Mouse (Mus musculus) heart, embryonic 14.5 days (tissue): ENCODE results near the gene Trim80. TPM values are rescaled to one million over a fixed set of nuclear protein-coding genes. Genes with fewer than 3 reads are reported as not detected.

Source experiments
- ATAC-seq: fragments of 200-750 bp; cut with Nextera tagmentation; 2 replicates; pipeline ENCODE4 v1.8.0; 2017; ENCODE audit warnings: low read depth, moderate TSS enrichment; ENCODE audit not compliant: insufficient number of reproducible peaks, insufficient read depth, low FRiP score
- H3K27ac ChIP-seq, 2 experiments: fragments of 200-500 bp in 1 of 2; fragments of 300-500 bp in 1 of 2; sonication (generic) in 1 of 2; replicated peaks in 1 of 2; 2 replicates each; pipeline ENCODE4 v1.5.1; 2012 to 2014; ENCODE audit warnings: low read depth in 2 of 2, low read length in 2 of 2, control low read depth in 1 of 2, mild to moderate bottlenecking in 1 of 2, mixed read lengths in 1 of 2; ENCODE audit not compliant: control insufficient read depth in 1 of 2, insufficient read depth in 1 of 2
- H3K27me3 ChIP-seq: fragments of 300-500 bp; sonication (generic); 2 replicates; pipeline ENCODE4 v1.6.1; 2014; ENCODE audit warnings: mild to moderate bottlenecking, low read length, control low read depth; ENCODE audit not compliant: control insufficient read depth, insufficient read depth
- H3K36me3 ChIP-seq: fragments of 300-500 bp; sonication (generic); 2 replicates; pipeline ENCODE4 v1.6.1; 2014; ENCODE audit warnings: mild to moderate bottlenecking, control low read depth, low read length, mixed read lengths; ENCODE audit not compliant: control insufficient read depth, insufficient read depth
- H3K4me1 ChIP-seq, 2 experiments: fragments of 200-500 bp in 1 of 2; fragments of 300-500 bp in 1 of 2; sonication (generic) in 1 of 2; 2 replicates each; pipeline ENCODE4 v1.6.1; 2012 to 2014; ENCODE audit warnings: low read length in 2 of 2, control low read depth in 1 of 2, mixed read lengths in 1 of 2; ENCODE audit not compliant: control insufficient read depth in 2 of 2, insufficient read depth in 2 of 2
- H3K4me2 ChIP-seq: fragments of 300-500 bp; sonication (generic); 2 replicates; pipeline ENCODE4 v1.6.1; 2014; ENCODE audit warnings: mild to moderate bottlenecking, low read length
- H3K4me3 ChIP-seq, 2 experiments: fragments of 200-500 bp in 1 of 2; fragments of 300-500 bp in 1 of 2; sonication (generic) in 1 of 2; 2 replicates each; pipeline ENCODE4 v1.5.1; 2012 to 2014; ENCODE audit warnings: low read length in 2 of 2, mild to moderate bottlenecking in 2 of 2, control low read depth in 1 of 2, low read depth in 1 of 2, moderate library complexity in 1 of 2; ENCODE audit not compliant: control insufficient read depth in 1 of 2, insufficient read depth in 1 of 2
- H3K9ac ChIP-seq: fragments of 300-500 bp; sonication (generic); 2 replicates; pipeline ENCODE4 v1.6.1; 2014; ENCODE audit warnings: mild to moderate bottlenecking, low read length
- H3K9me3 ChIP-seq: fragments of 300-500 bp; sonication (generic); 2 replicates; pipeline ENCODE4 v1.6.1; 2016; ENCODE audit warnings: low read length, control low read depth; ENCODE audit not compliant: control insufficient read depth
- WGBS: fragments of 180-500 bp; shearing (Covaris S2); extraction: QIAGEN DNeasy Blood & Tissue Kit; methylation state at CpG from one replicate; pipeline ENCODE4 v1.1.7; 2014; 5-methylcytosine and 5-hydroxymethylcytosine counted together
- polyA plus RNA-seq: library from polyadenylated mRNA; unstranded; fragments of >200 nt; fragmentation: Nextera tagmentation; extraction: Ambion mirVana; gene quantifications from 2 replicates; pipeline ENCODE4 v1.2.1, GENCODE M21; 2014

The Trim80 gene
- polyA plus RNA-seq, 1 experiment from 2014 or later, result 0.14 TPM

DNA sequence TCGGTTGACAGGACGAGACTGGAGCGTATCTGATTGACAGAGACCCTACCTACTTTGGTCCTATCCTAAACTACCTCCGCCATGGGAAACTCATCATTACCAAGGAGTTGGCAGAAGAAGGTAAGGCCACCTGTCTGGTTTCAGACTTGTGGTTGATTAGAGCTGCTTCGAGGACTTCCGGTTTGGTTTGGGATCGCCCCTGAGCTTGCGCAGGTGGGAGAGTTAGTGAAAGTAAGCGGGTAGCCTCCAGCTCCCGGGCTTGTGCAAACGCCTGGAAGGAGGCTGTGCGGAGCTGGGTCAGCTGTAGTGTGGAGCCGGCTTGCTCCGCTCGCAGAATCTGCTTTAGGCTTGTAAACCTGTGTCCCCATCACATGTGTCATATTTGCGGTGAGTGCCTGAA is 18.4 kb upstream of the Trim80 start:
- Histone ChIP-seq H3K4me2 (no peak overlapping the region), H3K4me3 (no peak overlapping the region), H3K27me3 (no peaks in the 10 kb centered on the region), H3K4me1 (peaks cover 2 to 36% of the 10 kb centered on the region in 2 experiments), H3K36me3 (peaks cover 59% of the 10 kb centered on the region), H3K9ac (no peak overlapping the region), H3K9me3 (no peaks in the 10 kb centered on the region), H3K27ac (no peak overlapping the region)
- no peak for ATAC-seq
- 85% methylated on average over 16 of the region's 16 CpGs for WGBS

DNA sequence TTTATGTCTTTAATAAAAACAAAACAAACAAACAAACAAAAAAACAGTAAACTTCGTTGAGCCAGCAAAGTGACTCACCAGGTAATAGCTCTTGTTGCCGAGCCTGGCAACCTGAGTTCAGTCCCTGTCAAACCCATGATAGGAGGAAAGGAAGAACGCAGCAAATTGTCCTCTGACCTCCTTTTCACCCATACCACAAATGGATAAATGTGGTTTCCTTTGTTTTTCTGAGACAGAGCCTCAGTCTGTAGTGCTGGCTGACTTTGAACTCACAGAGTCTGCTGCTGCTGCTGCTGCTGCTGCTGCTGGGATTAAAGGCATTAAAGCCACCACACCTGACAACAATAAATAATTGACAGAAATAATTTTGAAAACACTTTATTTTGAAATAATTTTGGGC is 17.3 kb upstream of the Trim80 start:
- no peak overlapping the region for H3K4me3 ChIP-seq
- peaks cover 57% of the 10 kb centered on the region for H3K36me3 ChIP-seq
- WGBS, result 87% methylated on average over 3 of the region's 3 CpGs
- H3K4me1 ChIP-seq, result peaks cover 7 to 30% of the 10 kb centered on the region in 2 experiments
- no peaks in the 10 kb centered on the region for H3K9me3 ChIP-seq
- H3K9ac ChIP-seq, result no peak overlapping the region
- no peak for ATAC-seq
- H3K27ac ChIP-seq, result no peak overlapping the region
- no peaks in the 10 kb centered on the region for H3K27me3 ChIP-seq
- H3K4me2 ChIP-seq, result no peak overlapping the region

DNA sequence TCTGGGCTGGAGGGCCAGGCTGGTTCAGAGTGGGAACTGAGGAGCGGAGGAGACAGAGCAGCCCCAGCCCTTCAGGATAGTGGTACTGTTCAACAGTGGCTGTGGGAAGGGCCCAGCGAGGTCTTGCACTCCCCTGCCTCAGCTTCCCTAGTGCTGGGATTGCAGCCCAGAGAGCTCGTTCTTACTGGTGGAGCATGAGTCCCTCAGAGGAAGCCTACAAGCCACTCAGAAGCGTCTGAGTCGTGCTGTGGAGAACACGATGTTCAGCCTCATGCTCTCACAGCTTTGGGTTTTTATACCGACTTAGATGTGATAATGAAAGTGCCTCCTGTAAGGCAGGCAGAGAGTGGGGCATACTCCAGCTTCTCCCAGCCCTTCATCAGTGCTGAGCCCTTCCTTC is 15.7 kb upstream of the Trim80 start:
- Histone ChIP-seq H3K4me3 (no peak overlapping the region), H3K4me1 (peaks cover 7 to 21% of the 10 kb centered on the region in 2 experiments), H3K27me3 (no peaks in the 10 kb centered on the region), H3K27ac (no peak overlapping the region), H3K9ac (no peak overlapping the region), H3K36me3 (peaks cover 70% of the 10 kb centered on the region), H3K4me2 (no peak overlapping the region), H3K9me3 (no peaks in the 10 kb centered on the region)
- no peak for ATAC-seq
- 83% methylated on average over 7 of the region's 7 CpGs for WGBS

DNA sequence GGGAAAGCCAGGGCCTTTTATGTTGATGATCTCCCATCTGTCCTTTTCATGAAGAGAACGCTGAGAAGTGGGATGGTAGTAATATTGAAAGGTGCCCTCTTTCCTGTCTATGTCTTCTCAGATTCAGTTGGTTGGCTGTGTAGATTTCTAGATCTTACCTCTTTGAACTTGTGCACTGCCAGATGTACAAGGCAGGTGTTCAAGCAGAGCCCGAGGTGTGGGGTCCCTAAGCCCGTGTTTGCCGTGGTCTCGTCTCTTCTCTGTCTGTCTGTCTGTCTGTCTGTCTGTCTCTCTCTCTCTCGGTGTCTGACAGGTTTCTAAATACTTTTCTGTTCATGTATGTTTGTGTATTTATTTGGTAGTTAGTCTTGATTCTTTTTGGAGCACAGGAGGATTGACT is 14.7 kb upstream of the Trim80 start:
- Histone ChIP-seq H3K9ac (no peak overlapping the region), H3K9me3 (no peaks in the 10 kb centered on the region), H3K4me2 (no peak overlapping the region), H3K27ac (no peak overlapping the region), H3K36me3 (peaks cover 81% of the 10 kb centered on the region), H3K4me1 (peaks cover 7 to 21% of the 10 kb centered on the region in 2 experiments), H3K27me3 (no peaks in the 10 kb centered on the region), H3K4me3 (no peak overlapping the region)
- no peak for ATAC-seq
- WGBS, result 89% methylated on average over 6 of the region's 6 CpGs

DNA sequence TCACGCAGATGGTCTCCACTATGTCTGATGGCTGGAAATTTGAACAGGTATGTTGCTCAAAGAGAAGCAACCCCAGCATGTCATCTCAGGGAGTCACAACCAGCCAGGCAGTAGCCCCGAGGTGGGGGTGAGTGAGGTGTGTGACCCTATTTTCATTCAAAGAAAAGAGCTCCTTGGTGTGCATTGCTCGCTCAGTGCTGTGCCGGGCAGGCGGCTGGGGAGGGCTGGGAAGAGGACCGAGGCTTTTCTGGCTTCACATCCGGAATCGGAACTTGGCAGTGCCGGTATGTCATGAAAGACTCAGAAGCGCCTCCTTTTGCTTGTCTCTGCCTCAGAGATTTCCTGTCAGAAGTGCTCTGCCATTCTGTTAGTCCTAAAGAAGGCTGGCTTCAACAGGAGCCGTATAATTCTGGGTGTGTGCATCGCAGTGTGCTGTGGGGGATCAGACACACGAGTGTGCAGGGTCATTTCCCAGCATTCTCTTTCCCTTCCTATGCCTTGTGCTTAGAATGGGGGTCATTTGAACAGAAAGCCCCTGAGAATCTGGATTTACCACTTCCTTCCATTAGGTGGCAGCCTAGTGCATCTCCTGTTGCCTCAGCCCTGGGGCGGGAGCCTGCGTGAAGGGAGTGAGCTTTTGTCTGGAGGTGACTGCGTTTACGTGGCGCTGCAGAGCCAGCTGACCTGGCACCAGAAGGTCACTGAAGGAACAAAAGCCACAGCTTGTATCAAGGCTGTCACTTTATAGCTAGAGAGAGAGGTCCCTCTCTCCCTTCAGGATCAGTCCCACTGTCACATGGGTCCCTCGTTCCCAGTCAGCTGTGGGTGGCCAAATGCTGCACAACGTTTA is 12.6 kb upstream of the Trim80 start:
- H3K36me3 ChIP-seq, result peaks cover 93% of the 10 kb centered on the region
- no peaks in the 10 kb centered on the region for H3K27me3 ChIP-seq
- WGBS, result 31% methylated on average over 20 of the region's 20 CpGs
- no peaks in the 10 kb centered on the region for H3K9me3 ChIP-seq
- peak; percentile 65 for ATAC-seq
- peaks cover 5 to 7% of the 10 kb centered on the region in 2 experiments for H3K4me1 ChIP-seq
- H3K4me3 ChIP-seq, result no peak overlapping the region
- peak overlapping the region; percentile 13 for H3K4me2 ChIP-seq
- peak overlapping the region; percentile 50 to 69 for H3K27ac ChIP-seq
- peak overlapping the region; percentile 38; the same call in 1 of the 2 replicates for H3K9ac ChIP-seq

DNA sequence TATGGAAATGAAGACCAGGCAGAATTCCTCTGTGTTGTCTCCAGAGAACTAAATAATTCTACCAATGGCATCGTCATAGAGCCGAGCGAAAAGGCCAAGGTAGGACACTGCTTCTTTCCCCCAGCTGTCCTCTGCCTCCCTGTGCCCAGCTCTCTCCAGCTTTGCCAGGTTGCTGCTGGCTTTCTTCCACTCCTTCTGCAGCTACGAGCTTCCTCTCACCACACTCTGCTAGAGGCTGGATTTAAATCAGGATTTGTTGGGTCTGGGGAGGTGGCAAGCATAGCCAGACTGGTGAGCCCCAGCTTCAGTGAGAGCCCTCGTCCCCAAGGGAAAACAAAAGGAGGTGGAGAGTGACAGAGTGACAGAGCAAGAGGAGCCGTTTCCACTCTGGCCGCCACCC is 11.0 kb upstream of the Trim80 start:
- H3K27me3 ChIP-seq, result no peaks in the 10 kb centered on the region
- peaks cover 5 to 7% of the 10 kb centered on the region in 2 experiments for H3K4me1 ChIP-seq
- H3K9me3 ChIP-seq, result no peaks in the 10 kb centered on the region
- no peak overlapping the region for H3K27ac ChIP-seq
- H3K9ac ChIP-seq, result no peak overlapping the region
- WGBS, result 81% methylated on average over 7 of the region's 7 CpGs
- no peak for ATAC-seq
- H3K4me3 ChIP-seq, result no peak overlapping the region
- H3K4me2 ChIP-seq, result no peak overlapping the region
- H3K36me3 ChIP-seq, result peaks cover 83% of the 10 kb centered on the region

DNA sequence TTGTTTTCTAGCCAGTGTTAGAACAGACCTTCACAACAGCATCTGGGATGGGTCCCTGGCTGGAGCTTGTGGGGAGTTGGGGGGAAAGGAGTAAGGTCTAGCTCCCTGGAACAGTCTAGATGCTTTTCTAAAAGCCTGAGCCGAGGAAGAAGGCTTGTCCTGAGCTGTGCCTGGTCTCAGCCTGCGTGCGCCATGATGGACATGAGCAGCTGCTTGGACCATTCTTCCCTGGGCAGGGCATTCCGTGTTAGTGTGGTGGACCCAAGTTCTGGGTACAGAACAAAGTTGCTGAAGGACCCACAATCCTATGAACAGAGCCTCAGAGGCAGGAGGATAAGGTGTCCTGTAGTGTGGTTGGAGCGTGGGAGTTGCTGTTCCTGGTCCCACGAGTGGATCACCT is 9.8 kb upstream of the Trim80 start:
- Histone ChIP-seq H3K27me3 (no peaks in the 10 kb centered on the region), H3K4me2 (no peak overlapping the region), H3K36me3 (peaks cover 71% of the 10 kb centered on the region), H3K9ac (no peak overlapping the region), H3K4me1 (peaks cover 8 to 11% of the 10 kb centered on the region in 2 experiments), H3K4me3 (no peak overlapping the region), H3K9me3 (no peaks in the 10 kb centered on the region), H3K27ac (no peak overlapping the region)
- ATAC-seq, result no peak
- WGBS, result 95% methylated on average over 6 of the region's 6 CpGs
